Mouse (Mus musculus) CD4-positive, CD25-positive, alpha-beta regulatory T cell, adult 9 weeks (primary cell): ENCODE data around the gene Pdxp. TPM values are rescaled to one million over a fixed set of nuclear protein-coding genes. Genes with fewer than 3 reads are reported as not detected.

Experiments used
- polyA plus RNA-seq: library from polyadenylated mRNA; unstranded; fragments of 100-300 nt; shearing (Covaris generic); gene quantifications from one replicate; pipeline ENCODE4 v1.2.1, GENCODE M21; 2017

Pdxp gene
- polyA plus RNA-seq, result 1.3 TPM

GRCm38 (mm10) chr15:78913632-78914090 lies at the start of gene Pdxp:
TSS of gene Pdxp (plus strand) at chr15:78913919.

DNA sequence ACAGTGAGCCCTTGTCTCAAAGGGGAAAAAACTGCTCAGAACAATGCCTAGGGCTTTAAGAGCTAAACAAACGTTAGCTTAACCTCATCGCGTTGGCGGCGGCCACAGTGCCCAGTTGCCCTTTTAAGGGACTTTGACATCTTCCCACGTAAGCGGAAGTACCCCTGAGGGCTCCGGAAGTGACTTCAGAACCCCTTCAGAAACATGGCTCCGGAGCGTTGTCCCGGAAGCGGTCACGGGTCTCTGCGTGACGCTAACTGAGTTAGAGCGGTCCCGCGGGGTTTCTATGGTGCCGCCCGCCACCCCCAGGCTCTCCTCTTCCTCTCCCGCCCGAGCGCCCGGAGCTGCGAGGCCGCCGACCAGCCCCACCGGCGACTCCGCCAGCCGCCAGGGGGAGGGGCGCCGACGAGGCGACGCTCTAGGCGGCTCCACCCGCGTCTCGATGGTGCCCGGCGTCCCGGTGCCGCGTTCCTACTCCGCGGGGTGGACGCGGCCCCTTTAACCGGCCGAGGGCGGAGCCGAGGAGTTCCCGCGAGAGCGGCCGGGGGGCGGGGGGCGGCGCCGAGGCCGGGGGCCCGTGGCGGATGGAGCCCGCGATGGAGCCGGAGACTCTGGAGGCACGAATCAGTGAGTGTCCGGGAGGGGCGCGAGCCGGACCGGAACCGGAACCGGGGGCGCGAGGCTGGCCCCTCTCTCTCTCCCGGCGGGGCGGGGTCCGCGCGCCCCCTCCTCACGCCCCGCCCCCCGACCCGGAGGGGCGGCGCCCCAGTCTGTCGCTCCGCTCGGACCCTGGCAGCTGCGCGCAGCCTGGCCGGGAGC lies 36.5 kb upstream of the Pdxp start, which contains the start of gene Gga1:
TSS of gene Gga1 (plus strand) at position 200 of the 819 bp plus-strand sequence.

DNA sequence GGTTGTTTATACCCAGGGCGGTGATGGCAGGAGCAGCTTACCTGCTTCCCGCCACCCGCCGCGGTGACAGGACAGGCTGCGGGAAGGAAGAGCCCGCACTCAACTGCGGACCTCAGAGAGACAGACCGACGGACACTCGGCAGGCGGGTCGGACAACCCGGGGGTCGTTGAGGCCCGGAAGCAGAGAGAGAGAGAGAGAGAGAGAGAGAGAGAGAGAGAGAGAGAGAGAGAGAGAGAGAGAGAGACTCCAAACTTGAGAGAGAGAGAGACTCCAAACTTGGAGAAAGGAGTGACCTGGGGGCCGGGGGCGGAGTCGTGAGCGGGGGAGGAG lies 14.3 kb upstream of the Pdxp start, which contains the start of gene Gm49510:
TSS of gene Gm49510 (plus strand) at position 259 of the 331 bp plus-strand sequence.

GRCm38 (mm10) chr15:78899740-78900584 lies 13.8 kb upstream of the Pdxp start, which contains the start of gene Sh3bp1:
TSS of gene Sh3bp1 (plus strand) at chr15:78899768.

GRCm38 (mm10) chr15:78926021-78926919 lies 12.6 kb downstream of the Pdxp start, which contains the start of gene Lgals1:
TSS of gene Lgals1 (plus strand) at chr15:78926725.

GRCm38 (mm10) chr15:78934784-78935320 lies 21.1 kb downstream of the Pdxp start, which contains the start of gene Nol12:
TSS of gene Nol12 (plus strand) at chr15:78934933.

GRCm38 (mm10) chr15:78947657-78948056 lies 33.9 kb downstream of the Pdxp start, which contains the start of gene Triobp:
TSS of gene Triobp (plus strand) at chr15:78947724.

Other genes starting within 250 kb of the Pdxp start
- not detected for gene Elfn2, start 195.1 kb upstream of the Pdxp start, polyA plus RNA-seq
- gene Mfng, start 140.4 kb upstream of the Pdxp start, polyA plus RNA-seq, result 175 TPM
- 0.06 TPM for gene Card10, start 110.9 kb upstream of the Pdxp start, polyA plus RNA-seq
- gene Cdc42ep1, start 71.3 kb upstream of the Pdxp start, polyA plus RNA-seq, result not detected
- gene Lgals2, start 58.4 kb upstream of the Pdxp start, polyA plus RNA-seq, result not detected
- gene Gga1, start 36.7 kb upstream of the Pdxp start, polyA plus RNA-seq, result 75.5 TPM
- not detected for gene Gm49510, start 14.3 kb upstream of the Pdxp start, polyA plus RNA-seq
- 225 TPM for gene Sh3bp1, start 14.2 kb upstream of the Pdxp start, polyA plus RNA-seq
- 462 TPM for gene Lgals1, start 12.8 kb downstream of the Pdxp start, polyA plus RNA-seq
- 61.0 TPM for gene Nol12, start 21.0 kb downstream of the Pdxp start, polyA plus RNA-seq
- gene Triobp, start 33.8 kb downstream of the Pdxp start, polyA plus RNA-seq, result 48.6 TPM
- gene H1f0, start 114.5 kb downstream of the Pdxp start, polyA plus RNA-seq, result 31.2 TPM
- gene Galr3, start 128.0 kb downstream of the Pdxp start, polyA plus RNA-seq, result not detected
- 5.8 TPM for gene Ankrd54, start 149.0 kb downstream of the Pdxp start, polyA plus RNA-seq
- gene Eif3l, start 161.3 kb downstream of the Pdxp start, polyA plus RNA-seq, result 191 TPM
- gene Micall1, start 195.0 kb downstream of the Pdxp start, polyA plus RNA-seq, result 13.6 TPM
- 220 TPM for gene Polr2f, start 227.1 kb downstream of the Pdxp start, polyA plus RNA-seq
- gene 1700088E04Rik, start 227.3 kb downstream of the Pdxp start, polyA plus RNA-seq, result 2.2 TPM